Mouse (Mus musculus): ENCODE results near the gene Pygo2. TPM values are rescaled to one million over a fixed set of nuclear protein-coding genes. Genes with fewer than 3 reads are reported as not detected.

Pygo2 gene
- total and polyA plus RNA-seq, 2 experiments from 2014 or later, result 31.0 to 74.7 TPM

GRCm38 (mm10) chr3:89401329-89401728, 28.7 kb upstream of the Pygo2 start:
- Histone ChIP-seq H3K9ac (replicated peaks; ENCODE audit: low read length) (no peak overlapping the region), H3K27me3 (ENCODE audit: insufficient read depth, low read length) (no peaks in the 10 kb centered on the region), H3K4me1 (ENCODE audit: insufficient read depth, low read length) (peaks cover under 1% of the 10 kb centered on the region; the same call in 1 of the 2 replicates), H3K36me3 (ENCODE audit: insufficient read depth, low read length) (peaks cover 14% of the 10 kb centered on the region), H3K9me3 (ENCODE audit: low read length) (no peaks in the 10 kb centered on the region), H3K4me3 (ENCODE audit: low read length) (no peak overlapping the region), H3K27ac (no peak overlapping the region), H3K4me2 (ENCODE audit: low read depth, low read length) (no peak overlapping the region)
- no peak for ATAC-seq
- DNase-seq (ENCODE audit: low spot score), result no peak
- TF ChIP-seq CTCF (IDR thresholded peaks at IDR 0.05; ENCODE audit: low read depth), result no peak
- 93% methylated on average over 7 of the region's 7 CpGs for WGBS

- no peak within 1 kb of the TSS for H3K9ac ChIP-seq (replicated peaks; ENCODE audit: low read length)
- peaks cover 14% of the 10 kb centered on the region for H3K36me3 ChIP-seq (ENCODE audit: insufficient read depth, low read length)
- ATAC-seq (no peak), DNase-seq (ENCODE audit: low spot score) (no peak)
- H3K9me3 ChIP-seq (ENCODE audit: low read length), result no peaks in the 10 kb centered on the region
- no peak within 1 kb of the TSS for H3K4me2 ChIP-seq (ENCODE audit: low read depth, low read length)
- no peak within 1 kb of the TSS for H3K27ac ChIP-seq
- no peaks in the 10 kb centered on the region for H3K27me3 ChIP-seq (ENCODE audit: insufficient read depth, low read length)
- no peaks in the 10 kb centered on the region for H3K4me1 ChIP-seq (ENCODE audit: insufficient read depth, low read length)
- 62% methylated on average over 5 of the region's 5 CpGs for WGBS
- TF ChIP-seq CTCF (IDR thresholded peaks at IDR 0.05; ENCODE audit: low read depth), result no peak
- H3K4me3 ChIP-seq (ENCODE audit: low read length), result no peak within 1 kb of the TSS
Observed at GRCm38 (mm10) chr3:89402693-89403092, 27.3 kb upstream of the Pygo2 start, which contains the start of gene Lenep. Lenep (minus strand) TSS chr3:89402793.

GRCm38 (mm10) chr3:89406887-89407286, 23.1 kb upstream of the Pygo2 start:
- no peaks in the 10 kb centered on the region for H3K9me3 ChIP-seq (ENCODE audit: low read length)
- no peak overlapping the region for H3K4me3 ChIP-seq (ENCODE audit: low read length)
- ATAC-seq (no peak), DNase-seq (ENCODE audit: low spot score) (no peak)
- H3K4me2 ChIP-seq (ENCODE audit: low read depth, low read length), result no peak overlapping the region
- 0 out of 2 replicates have a peak, but pooled peaks cover 4% of the 10 kb centered on the region for H3K4me1 ChIP-seq (ENCODE audit: insufficient read depth, low read length)
- no peak overlapping the region for H3K27ac ChIP-seq
- no peaks in the 10 kb centered on the region for H3K27me3 ChIP-seq (ENCODE audit: insufficient read depth, low read length)
- WGBS, result 91% methylated on average over 6 of the region's 6 CpGs
- no peak overlapping the region for H3K9ac ChIP-seq (replicated peaks; ENCODE audit: low read length)
- peaks cover 18% of the 10 kb centered on the region for H3K36me3 ChIP-seq (ENCODE audit: insufficient read depth, low read length)
- no peak for TF ChIP-seq CTCF (IDR thresholded peaks at IDR 0.05; ENCODE audit: low read depth)

- WGBS, result 69% methylated on average over 16 of the region's 16 CpGs
- TF ChIP-seq CTCF (IDR thresholded peaks at IDR 0.05; ENCODE audit: low read depth), result 0 out of 2 replicates have a peak, but pooled peaks have one; percentile 4
- no peaks in the 10 kb centered on the region for H3K27me3 ChIP-seq (ENCODE audit: insufficient read depth, low read length)
- ATAC-seq (no peak), DNase-seq (ENCODE audit: low spot score) (no peak)
- peaks cover 14% of the 10 kb centered on the region for H3K36me3 ChIP-seq (ENCODE audit: insufficient read depth, low read length)
- 0 out of 2 replicates have a peak, but pooled peaks cover 4% of the 10 kb centered on the region for H3K4me1 ChIP-seq (ENCODE audit: insufficient read depth, low read length)
- no peak overlapping the region for H3K27ac ChIP-seq
- H3K9ac ChIP-seq (replicated peaks; ENCODE audit: low read length), result no peak overlapping the region
- H3K4me2 ChIP-seq (ENCODE audit: low read depth, low read length), result no peak overlapping the region
- no peak overlapping the region for H3K4me3 ChIP-seq (ENCODE audit: low read length)
- H3K9me3 ChIP-seq (ENCODE audit: low read length), result no peaks in the 10 kb centered on the region
Observed at GRCm38 (mm10) chr3:89408448-89408847, 21.6 kb upstream of the Pygo2 start.

- DNase-seq (ENCODE audit: low spot score), result no peak
Observed at GRCm38 (mm10) chr3:89409701-89410100, 20.3 kb upstream of the Pygo2 start.

GRCm38 (mm10) chr3:89410864-89411263, 19.1 kb upstream of the Pygo2 start:
- H3K4me1 ChIP-seq (ENCODE audit: insufficient read depth, low read length), result 0 out of 2 replicates have a peak, but pooled peaks cover 4% of the 10 kb centered on the region
- peaks cover 15% of the 10 kb centered on the region for H3K36me3 ChIP-seq (ENCODE audit: insufficient read depth, low read length)
- H3K27me3 ChIP-seq (ENCODE audit: insufficient read depth, low read length), result no peaks in the 10 kb centered on the region
- H3K9me3 ChIP-seq (ENCODE audit: low read length), result no peaks in the 10 kb centered on the region
- 80% methylated on average over 10 of the region's 10 CpGs for WGBS
- peak overlapping the region; percentile 49 for H3K9ac ChIP-seq (replicated peaks; ENCODE audit: low read length)
- peak overlapping the region; percentile 70 for H3K27ac ChIP-seq
- TF ChIP-seq CTCF (IDR thresholded peaks at IDR 0.05; ENCODE audit: low read depth), result no peak
- peak overlapping the region; percentile 80 for H3K4me2 ChIP-seq (ENCODE audit: low read depth, low read length)
- ATAC-seq (no peak), DNase-seq (ENCODE audit: low spot score) (no peak)
- H3K4me3 ChIP-seq (ENCODE audit: low read length), result peak overlapping the region; percentile 49

More at GRCm38 (mm10) chr3:89409701-89410100, 20.3 kb upstream of the Pygo2 start:
- WGBS, result 92% methylated on average over 3 of the region's 3 CpGs
- Histone ChIP-seq H3K4me3 (ENCODE audit: low read length) (no peak overlapping the region), H3K27me3 (ENCODE audit: insufficient read depth, low read length) (no peaks in the 10 kb centered on the region), H3K9ac (replicated peaks; ENCODE audit: low read length) (no peak overlapping the region), H3K4me1 (ENCODE audit: insufficient read depth, low read length) (0 out of 2 replicates have a peak, but pooled peaks cover 4% of the 10 kb centered on the region), H3K9me3 (ENCODE audit: low read length) (no peaks in the 10 kb centered on the region), H3K4me2 (ENCODE audit: low read depth, low read length) (no peak overlapping the region), H3K27ac (no peak overlapping the region), H3K36me3 (ENCODE audit: insufficient read depth, low read length) (peaks cover 17% of the 10 kb centered on the region)
- no peak for TF ChIP-seq CTCF (IDR thresholded peaks at IDR 0.05; ENCODE audit: low read depth)
- ATAC-seq, result no peak
